Mouse (Mus musculus): ENCODE results near the gene Ugt1a10. TPM values are rescaled to one million over a fixed set of nuclear protein-coding genes. Genes with fewer than 3 reads are reported as not detected.
"Not testable (repeated sequence)": the region's sequence is repeated elsewhere in the genome, so short reads cannot be mapped to it uniquely, and the experiment has no call there.

The Ugt1a10 gene
- polyA plus RNA-seq, 1 experiment = not detected

- H3K36me3 ChIP-seq (ENCODE audit: control insufficient read depth) = no peaks in the 10 kb centered on the region
- H3K27me3 ChIP-seq (ENCODE audit: control insufficient read depth) = no peaks in the 10 kb centered on the region
- H3K4me1 ChIP-seq (ENCODE audit: control insufficient read depth) = peaks cover 3% of the 10 kb centered on the region; the same call in 1 of the 2 replicates
- TF ChIP-seq GATA1 (IDR thresholded peaks at IDR 0.05; ENCODE audit: low read length) = no peak
- no peak for TF ChIP-seq TAL1 (IDR thresholded peaks at IDR 0.05; ENCODE audit: low read length)
- H3K9me3 ChIP-seq (ENCODE audit: control insufficient read depth, low read length) = peaks cover 21% of the 10 kb centered on the region
- H3K4me3 ChIP-seq (replicated peaks) = no peak overlapping the region
These were observed 160.5 kb downstream of the Ugt1a10 start for GRCm38 (mm10) chr1:88215466-88216380.

- peaks cover 21% of the 10 kb centered on the region for H3K9me3 ChIP-seq (ENCODE audit: control insufficient read depth, low read length)
- TF ChIP-seq GATA1 (IDR thresholded peaks at IDR 0.05; ENCODE audit: low read length) (no peak), TAL1 (IDR thresholded peaks at IDR 0.05; ENCODE audit: low read length) (no peak)
- H3K4me3 ChIP-seq (replicated peaks) = no peak overlapping the region
- no peaks in the 10 kb centered on the region for H3K36me3 ChIP-seq (ENCODE audit: control insufficient read depth)
- H3K4me1 ChIP-seq (ENCODE audit: control insufficient read depth) = peaks cover 3% of the 10 kb centered on the region; the same call in 1 of the 2 replicates
- no peaks in the 10 kb centered on the region for H3K27me3 ChIP-seq (ENCODE audit: control insufficient read depth)
These were observed 161.4 kb downstream of the Ugt1a10 start for GRCm38 (mm10) chr1:88216551-88216950.

GRCm38 (mm10) chr1:88217144-88217543, 162.0 kb downstream of the Ugt1a10 start:
- peaks cover 16% of the 10 kb centered on the region for H3K9me3 ChIP-seq (ENCODE audit: control insufficient read depth, low read length)
- TF ChIP-seq TAL1 (IDR thresholded peaks at IDR 0.05; ENCODE audit: low read length) = no peak
- no peak for TF ChIP-seq GATA1 (IDR thresholded peaks at IDR 0.05; ENCODE audit: low read length)
- peaks cover 3% of the 10 kb centered on the region; the same call in 1 of the 2 replicates for H3K4me1 ChIP-seq (ENCODE audit: control insufficient read depth)

GRCm38 (mm10) chr1:88217576-88217975, 162.4 kb downstream of the Ugt1a10 start:
- peaks cover 16% of the 10 kb centered on the region for H3K9me3 ChIP-seq (ENCODE audit: control insufficient read depth, low read length)
- H3K27me3 ChIP-seq (ENCODE audit: control insufficient read depth) = no peaks in the 10 kb centered on the region
- H3K4me3 ChIP-seq (replicated peaks) = no peak overlapping the region
- H3K36me3 ChIP-seq (ENCODE audit: control insufficient read depth) = no peaks in the 10 kb centered on the region
- peaks cover 3% of the 10 kb centered on the region; the same call in 1 of the 2 replicates for H3K4me1 ChIP-seq (ENCODE audit: control insufficient read depth)
- TF ChIP-seq TAL1 (IDR thresholded peaks at IDR 0.05; ENCODE audit: low read length) (no peak), GATA1 (IDR thresholded peaks at IDR 0.05; ENCODE audit: low read length) (no peak)

More at GRCm38 (mm10) chr1:88217144-88217543, 162.0 kb downstream of the Ugt1a10 start:
- no peaks in the 10 kb centered on the region for H3K36me3 ChIP-seq (ENCODE audit: control insufficient read depth)
- H3K4me3 ChIP-seq (replicated peaks) = no peak overlapping the region
- no peaks in the 10 kb centered on the region for H3K27me3 ChIP-seq (ENCODE audit: control insufficient read depth)

- H3K27me3 ChIP-seq (ENCODE audit: control insufficient read depth) = no peaks in the 10 kb centered on the region
- no peak overlapping the region for H3K4me3 ChIP-seq (replicated peaks)
- peaks cover 3% of the 10 kb centered on the region; the same call in 1 of the 2 replicates for H3K4me1 ChIP-seq (ENCODE audit: control insufficient read depth)
- TF ChIP-seq GATA1 (IDR thresholded peaks at IDR 0.05; ENCODE audit: low read length) = no peak
- no peak for TF ChIP-seq TAL1 (IDR thresholded peaks at IDR 0.05; ENCODE audit: low read length)
- H3K9me3 ChIP-seq (ENCODE audit: control insufficient read depth, low read length) = peaks cover 16% of the 10 kb centered on the region
- no peaks in the 10 kb centered on the region for H3K36me3 ChIP-seq (ENCODE audit: control insufficient read depth)
These were observed 162.9 kb downstream of the Ugt1a10 start for GRCm38 (mm10) chr1:88218051-88218450.

- H3K4me3 ChIP-seq (replicated peaks) = no peak overlapping the region
- no peaks in the 10 kb centered on the region for H3K36me3 ChIP-seq (ENCODE audit: control insufficient read depth)
- TF ChIP-seq TAL1 (IDR thresholded peaks at IDR 0.05; ENCODE audit: low read length) = no peak
- no peak for TF ChIP-seq GATA1 (IDR thresholded peaks at IDR 0.05; ENCODE audit: low read length)
These were observed 163.4 kb downstream of the Ugt1a10 start for GRCm38 (mm10) chr1:88218591-88218990.

GRCm38 (mm10) chr1:88219054-88219453, 163.9 kb downstream of the Ugt1a10 start:
- peaks cover 14% of the 10 kb centered on the region for H3K9me3 ChIP-seq (ENCODE audit: control insufficient read depth, low read length)
- H3K36me3 ChIP-seq (ENCODE audit: control insufficient read depth) = no peaks in the 10 kb centered on the region
- no peaks in the 10 kb centered on the region for H3K27me3 ChIP-seq (ENCODE audit: control insufficient read depth)
- H3K4me3 ChIP-seq (replicated peaks) = no peak overlapping the region
- TF ChIP-seq TAL1 (IDR thresholded peaks at IDR 0.05; ENCODE audit: low read length) (no peak), GATA1 (IDR thresholded peaks at IDR 0.05; ENCODE audit: low read length) (no peak)
- H3K4me1 ChIP-seq (ENCODE audit: control insufficient read depth) = no peaks in the 10 kb centered on the region

More at GRCm38 (mm10) chr1:88218591-88218990, 163.4 kb downstream of the Ugt1a10 start:
- H3K9me3 ChIP-seq (ENCODE audit: control insufficient read depth, low read length) = peaks cover 16% of the 10 kb centered on the region
- H3K27me3 ChIP-seq (ENCODE audit: control insufficient read depth) = no peaks in the 10 kb centered on the region
- peaks cover 3% of the 10 kb centered on the region; the same call in 1 of the 2 replicates for H3K4me1 ChIP-seq (ENCODE audit: control insufficient read depth)

GRCm38 (mm10) chr1:88220336-88220735, 165.1 kb downstream of the Ugt1a10 start:
- no peak overlapping the region for H3K4me3 ChIP-seq (replicated peaks)
- peaks cover 14% of the 10 kb centered on the region for H3K9me3 ChIP-seq (ENCODE audit: control insufficient read depth, low read length)
- TF ChIP-seq GATA1 (IDR thresholded peaks at IDR 0.05; ENCODE audit: low read length) (no peak), TAL1 (IDR thresholded peaks at IDR 0.05; ENCODE audit: low read length) (no peak)
- H3K4me1 ChIP-seq (ENCODE audit: control insufficient read depth) = no peaks in the 10 kb centered on the region
- no peaks in the 10 kb centered on the region for H3K27me3 ChIP-seq (ENCODE audit: control insufficient read depth)
- H3K36me3 ChIP-seq (ENCODE audit: control insufficient read depth) = no peaks in the 10 kb centered on the region

GRCm38 (mm10) chr1:88222216-88222615, 167.0 kb downstream of the Ugt1a10 start:
- no peak for TF ChIP-seq TAL1 (IDR thresholded peaks at IDR 0.05; ENCODE audit: low read length)
- no peak for TF ChIP-seq GATA1 (IDR thresholded peaks at IDR 0.05; ENCODE audit: low read length)
- no peak overlapping the region for H3K4me3 ChIP-seq (replicated peaks)
- H3K27me3 ChIP-seq (ENCODE audit: control insufficient read depth) = no peaks in the 10 kb centered on the region
- H3K4me1 ChIP-seq (ENCODE audit: control insufficient read depth) = no peaks in the 10 kb centered on the region
- no peaks in the 10 kb centered on the region for H3K36me3 ChIP-seq (ENCODE audit: control insufficient read depth)
- H3K9me3 ChIP-seq (ENCODE audit: control insufficient read depth, low read length) = peaks cover 15% of the 10 kb centered on the region

GRCm38 (mm10) chr1:88223011-88223515, 167.9 kb downstream of the Ugt1a10 start:
- not testable (repeated sequence) for H3K4me3 ChIP-seq (replicated peaks); H3K4me1 ChIP-seq (ENCODE audit: control insufficient read depth); H3K36me3 ChIP-seq (ENCODE audit: control insufficient read depth); H3K27me3 ChIP-seq (ENCODE audit: control insufficient read depth)
- peaks cover 15% of the 10 kb centered on the region for H3K9me3 ChIP-seq (ENCODE audit: control insufficient read depth, low read length)

All from erythroblast, embryonic 14.5 days (primary cell).